Mouse (Mus musculus): ENCODE data around the gene Gm960.

DNA sequence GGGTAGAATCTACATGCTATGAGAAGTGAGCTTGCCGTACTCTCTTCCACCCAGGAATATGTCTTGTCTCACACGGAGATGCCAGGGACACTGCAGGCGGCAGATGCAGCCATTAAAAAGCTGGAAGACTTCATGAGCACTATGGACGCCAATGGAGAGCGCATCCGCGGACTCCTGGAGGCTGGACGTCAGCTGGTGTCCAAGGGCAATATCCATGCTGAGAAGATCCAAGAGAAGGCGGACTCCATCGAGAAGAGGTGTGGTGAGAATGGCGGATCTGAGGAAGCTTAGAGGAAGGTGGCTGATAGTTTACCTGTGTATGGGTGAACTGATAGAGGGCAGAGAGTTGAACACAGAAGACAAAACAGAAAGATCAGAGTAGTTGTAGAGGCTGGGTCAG lies 40.6 kb upstream of the Gm960 start:
- TF ChIP-seq CTCF (IDR thresholded peaks at IDR 0.05; ENCODE audit: low read depth) (no peak), EP300 (IDR thresholded peaks at IDR 0.05; ENCODE audit: low read depth) (no peak)

Data from liver, embryonic 14.5 days (tissue).